Mouse (Mus musculus) cerebellum, postnatal 10 days (tissue): ENCODE measurements around the gene Eno1.
A peak's percentile ranks its signal among the peaks of the same experiment; 100 is the strongest.
"Not testable (repeated sequence)": the region's sequence is repeated elsewhere in the genome, so short reads cannot be mapped to it uniquely, and the experiment has no call there.

Source experiments
- DNase-seq, 2 experiments: peaks; one replicate each; pipeline ENCODE4 v3.0.0; 2021; ENCODE audit warnings: mixed read lengths in 2 of 2

Eno1 gene

GRCm38 (mm10) chr4:150254416-150254815 lies 17.9 kb downstream of the Eno1 start:
- DNase-seq: peak; percentile 90 to 96

- peak in 1 of 2 experiments; percentile 50 for DNase-seq
Observed at GRCm38 (mm10) chr4:150255181-150255580, 18.7 kb downstream of the Eno1 start.

- DNase-seq: peak; percentile 99
Observed at GRCm38 (mm10) chr4:150257252-150258204, 21.0 kb downstream of the Eno1 start.

- peak; percentile 83 to 89 for DNase-seq
Observed at GRCm38 (mm10) chr4:150258388-150258787, 21.9 kb downstream of the Eno1 start.

- no peak for DNase-seq
Observed at GRCm38 (mm10) chr4:150259577-150259976, 23.1 kb downstream of the Eno1 start.

GRCm38 (mm10) chr4:150260111-150260510 lies 23.6 kb downstream of the Eno1 start:
- no peak for DNase-seq

GRCm38 (mm10) chr4:150260745-150261144 lies 24.2 kb downstream of the Eno1 start:
- no peak for DNase-seq

GRCm38 (mm10) chr4:150262301-150262700 lies 25.8 kb downstream of the Eno1 start:
- DNase-seq: no peak

- peak; percentile 47 to 61 for DNase-seq
Observed at GRCm38 (mm10) chr4:150264903-150265302, 28.4 kb downstream of the Eno1 start.

GRCm38 (mm10) chr4:150265471-150265870 lies 28.9 kb downstream of the Eno1 start:
- DNase-seq: no peak

- DNase-seq: no peak
Observed at GRCm38 (mm10) chr4:150266655-150267223, 30.2 kb downstream of the Eno1 start.

- DNase-seq: no peak
Observed at GRCm38 (mm10) chr4:150268674-150269653, 32.4 kb downstream of the Eno1 start.

GRCm38 (mm10) chr4:150269679-150270078 lies 33.2 kb downstream of the Eno1 start:
- DNase-seq: no peak

GRCm38 (mm10) chr4:150270718-150271117 lies 34.2 kb downstream of the Eno1 start:
- not testable (repeated sequence) for DNase-seq

- DNase-seq: peak; percentile 64 to 77
Observed at GRCm38 (mm10) chr4:150272725-150273124, 36.2 kb downstream of the Eno1 start.

GRCm38 (mm10) chr4:150275531-150275930 lies 39.0 kb downstream of the Eno1 start:
- no peak for DNase-seq

- not testable (repeated sequence) for DNase-seq
Observed at GRCm38 (mm10) chr4:150279336-150279735, 42.8 kb downstream of the Eno1 start.

GRCm38 (mm10) chr4:150280002-150280401 lies 43.5 kb downstream of the Eno1 start:
- no peak for DNase-seq

- DNase-seq: peak; percentile 55
Observed at GRCm38 (mm10) chr4:150280459-150280858, 43.9 kb downstream of the Eno1 start.

- DNase-seq: peak; percentile 99
Observed at GRCm38 (mm10) chr4:150281018-150281761, 44.7 kb downstream of the Eno1 start, which contains the start of gene Rere. Gene Rere, plus strand, starts transcription at chr4:150281646.

- peak; percentile 70 to 73 for DNase-seq
Observed at GRCm38 (mm10) chr4:150281891-150282630, 45.5 kb downstream of the Eno1 start.
